Comparison of ENCODE assay signal across 8 mouse cellular contexts in the genomic region with DNA sequence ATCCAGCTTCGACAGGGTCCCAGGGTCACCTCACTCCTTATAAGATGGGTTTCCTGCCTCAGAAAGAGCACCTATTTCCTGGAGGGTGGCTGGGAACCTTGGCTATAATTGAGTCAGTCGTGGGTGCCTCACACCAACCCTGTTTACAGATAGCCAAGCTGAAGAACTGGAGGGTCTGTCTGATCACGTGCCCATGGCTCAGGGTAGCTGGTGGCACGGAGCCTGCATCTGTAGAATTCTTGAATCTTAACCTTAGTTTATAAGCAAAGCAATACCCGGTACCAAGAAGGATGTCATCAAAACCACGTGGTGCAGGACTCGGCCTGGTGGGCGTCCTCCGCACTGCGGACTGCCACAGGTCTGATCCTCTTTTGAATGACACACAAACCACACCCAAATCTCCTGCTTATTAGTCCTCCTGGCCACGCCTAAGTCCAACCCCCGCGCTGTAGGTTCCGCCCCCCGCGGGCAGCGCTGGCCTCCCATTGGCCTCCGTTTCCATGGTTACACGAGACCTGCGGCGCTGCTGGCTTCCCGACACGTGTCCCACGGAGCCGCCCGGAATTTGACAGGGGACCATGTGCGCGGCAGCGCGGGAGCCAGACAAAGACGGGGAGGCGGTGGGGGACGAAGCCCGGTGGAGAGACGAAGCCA. TPM values are rescaled to one million over a fixed set of nuclear protein-coding genes. Genes with fewer than 3 reads are reported as not detected.
DNase-seq lines count a peak whose midpoint lies in the region; ATAC-seq and TF ChIP-seq lines count a peak whose summit lies in the region.

No protein-coding gene starts in this region.

- DNase-seq in heart, postnatal 0 days (ENCODE audit: low spot score), result peak; percentile 90
- DNase-seq in kidney, postnatal 25 days, result peak; percentile 86 to 96
- peak; percentile 85 for DNase-seq in liver, embryonic 13.5 days
- DNase-seq in natural killer cell, adult 2 months (ENCODE audit: low spot score in 2 of 2), result peak; percentile 74 to 81
- peak; percentile 86 for DNase-seq in splenic B cell, adult 2 months (ENCODE audit: low read depth, low spot score)

- peak overlapping the region; percentile 52 for H3K4me2 ChIP-seq in forebrain, embryonic 13.5 days
- H3K4me2 ChIP-seq in heart, postnatal 0 days (ENCODE audit: low read depth, low read length), result peak overlapping the region; percentile 35
- H3K4me2 ChIP-seq in liver, embryonic 13.5 days, result peak overlapping the region; percentile 55

- no peaks in the 10 kb centered on the region for H3K9me3 ChIP-seq in forebrain, embryonic 13.5 days (replicated peaks)
- no peaks in the 10 kb centered on the region for H3K9me3 ChIP-seq in heart, postnatal 0 days (replicated peaks; ENCODE audit: control insufficient read depth, low read length)
- no peaks in the 10 kb centered on the region for H3K9me3 ChIP-seq in liver, embryonic 13.5 days (replicated peaks)

- H3K4me3 ChIP-seq in forebrain, embryonic 13.5 days, result peak overlapping the region; percentile 8; the same call in 1 of the 2 replicates
- H3K4me3 ChIP-seq in heart, postnatal 0 days (ENCODE audit: low read depth, low read length), result peak overlapping the region; percentile 14
- H3K4me3 ChIP-seq in liver, embryonic 13.5 days (replicated peaks), result peak overlapping the region; percentile 18

- no peak for TF ChIP-seq EP300 in heart, postnatal 0 days (IDR thresholded peaks at IDR 0.05; ENCODE audit: low read depth)

- 2% methylated on average over 35 of the region's 35 CpGs for whole genome bisulfite sequencing in forebrain, embryonic 13.5 days
- WGBS in heart, postnatal 0 days, result 3% methylated on average over 35 of the region's 35 CpGs
- 2% methylated on average over 35 of the region's 35 CpGs for WGBS in liver, embryonic 13.5 days (ENCODE audit: insufficient replicate concordance)

- no peaks in the 10 kb centered on the region for H3K27me3 ChIP-seq in forebrain, embryonic 13.5 days
- no peaks in the 10 kb centered on the region for H3K27me3 ChIP-seq in heart, postnatal 0 days (ENCODE audit: control insufficient read depth, insufficient read depth, low read length)
- H3K27me3 ChIP-seq in liver, embryonic 13.5 days, result peaks cover 4% of the 10 kb centered on the region; the same call in 1 of the 2 replicates
- H3K27me3 ChIP-seq in splenic B cell, adult 2 months (ENCODE audit: control insufficient read depth, insufficient read depth, low read length, poor library complexity, severe bottlenecking), result no peaks in the 10 kb centered on the region

- peak; percentile 72 for ATAC-seq in CD4-positive, CD25-positive, alpha-beta regulatory T cell, adult 4 months
- ATAC-seq in cerebellum, adult (ENCODE audit: insufficient number of reproducible peaks, low FRiP score, low TSS enrichment), result peak; percentile 80; the same call in 1 of the 2 replicates
- ATAC-seq in forebrain, embryonic 13.5 days, result peak; percentile 94
- ATAC-seq in heart, postnatal 0 days (ENCODE audit: insufficient read depth, low read depth), result peak; percentile 80
- ATAC-seq in liver, embryonic 13.5 days (ENCODE audit: low read depth), result peak; percentile 82

- H3K9ac ChIP-seq in forebrain, embryonic 13.5 days, result peak overlapping the region; percentile 45
- H3K9ac ChIP-seq in heart, postnatal 0 days (replicated peaks; ENCODE audit: low read depth, low read length), result no peak overlapping the region
- H3K9ac ChIP-seq in liver, embryonic 13.5 days, result no peak overlapping the region

- H3K27ac ChIP-seq in forebrain, embryonic 13.5 days, result peak overlapping the region; percentile 70
- no peak overlapping the region for H3K27ac ChIP-seq in heart, postnatal 0 days (ENCODE audit: low read depth)
- H3K27ac ChIP-seq in liver, embryonic 13.5 days, result no peak overlapping the region

- no peaks in the 10 kb centered on the region for H3K36me3 ChIP-seq in forebrain, embryonic 13.5 days (ENCODE audit: poor library complexity, severe bottlenecking)
- no peaks in the 10 kb centered on the region for H3K36me3 ChIP-seq in heart, postnatal 0 days (replicated peaks; ENCODE audit: control insufficient read depth, insufficient read depth, low read length)
- H3K36me3 ChIP-seq in liver, embryonic 13.5 days, result no peaks in the 10 kb centered on the region
- no peaks in the 10 kb centered on the region for H3K36me3 ChIP-seq in splenic B cell, adult 2 months (ENCODE audit: control insufficient read depth, insufficient read depth, low read length, poor library complexity, severe bottlenecking)

- TF ChIP-seq CTCF in heart, postnatal 0 days (IDR thresholded peaks at IDR 0.05; ENCODE audit: low read depth), result no peak

- H3K4me1 ChIP-seq in forebrain, embryonic 13.5 days, result peaks cover 33% of the 10 kb centered on the region
- peaks cover 33% of the 10 kb centered on the region for H3K4me1 ChIP-seq in heart, postnatal 0 days (ENCODE audit: control insufficient read depth, insufficient read depth)
- H3K4me1 ChIP-seq in liver, embryonic 13.5 days (replicated peaks), result peaks cover 27% of the 10 kb centered on the region

RNA-seq across cellular contexts. Expression of a gene that starts 49.9 kb away (rescaled TPM):
- polyA plus RNA-seq in CD4-positive, CD25-positive, alpha-beta regulatory T cell, adult 4 months (2017; shearing (Covaris generic)), result 1 to 10 TPM; 2.0 to 5.4 TPM
- polyA plus RNA-seq in forebrain, embryonic 13.5 days (2015; fragmentation: Nextera tagmentation; extraction: Ambion mirVana), result 0.49 and 1.1 TPM in 2 replicates
- not detected in 2 replicates for total RNA-seq in heart, postnatal 0 days (2014; rRNA removed; ENCODE audit: low replicate concordance)
- 3.1 and 3.6 TPM in 2 replicates for polyA plus RNA-seq in heart, postnatal 0 days (2015; fragmentation: Nextera tagmentation; extraction: Ambion mirVana)
- 0.13 and 0.14 TPM in 2 replicates for polyA plus RNA-seq in liver, embryonic 13.5 days (2015; fragmentation: Nextera tagmentation; extraction: Ambion mirVana)
